Mouse (Mus musculus) liver, embryonic 15.5 days (tissue): ENCODE measurements around the gene Mast4. TPM values are rescaled to one million over a fixed set of nuclear protein-coding genes. Genes with fewer than 3 reads are reported as not detected.

Experiments
- ATAC-seq: fragments of 200-750 bp; cut with Nextera tagmentation; 2 replicates; pipeline ENCODE4 v1.8.0; 2017; ENCODE audit warnings: moderate number of reproducible peaks, mild to moderate bottlenecking, moderate library complexity; ENCODE audit not compliant: insufficient read depth
- H3K27ac ChIP-seq: fragments of 300-500 bp; sonication (generic); replicated peaks from 2 replicates; pipeline ENCODE4 v1.5.1; 2015; ENCODE audit warnings: mild to moderate bottlenecking, inconsistent platforms
- H3K27me3 ChIP-seq: fragments of 300-500 bp; sonication (generic); 2 replicates; pipeline ENCODE4 v1.6.1; 2015; ENCODE audit warnings: mild to moderate bottlenecking, inconsistent platforms
- H3K36me3 ChIP-seq: fragments of 300-500 bp; sonication (generic); replicated peaks from 2 replicates; pipeline ENCODE4 v1.6.1; 2015; ENCODE audit warnings: moderate library complexity, mild to moderate bottlenecking, inconsistent platforms
- H3K4me1 ChIP-seq: fragments of 300-500 bp; sonication (generic); replicated peaks from 2 replicates; pipeline ENCODE4 v1.6.1; 2015; ENCODE audit warnings: inconsistent platforms
- H3K4me2 ChIP-seq: fragments of 300-500 bp; sonication (generic); 2 replicates; pipeline ENCODE4 v1.6.1; 2015; ENCODE audit warnings: moderate library complexity, mild to moderate bottlenecking, inconsistent platforms
- H3K4me3 ChIP-seq: fragments of 300-500 bp; sonication (generic); replicated peaks from 2 replicates; pipeline ENCODE4 v1.5.1; 2015; ENCODE audit warnings: mild to moderate bottlenecking, inconsistent platforms
- H3K9ac ChIP-seq: fragments of 300-500 bp; sonication (generic); 2 replicates; pipeline ENCODE4 v1.6.1; 2015; ENCODE audit warnings: moderate library complexity, mild to moderate bottlenecking, inconsistent platforms
- H3K9me3 ChIP-seq: fragments of 300-500 bp; sonication (generic); replicated peaks from 2 replicates; pipeline ENCODE4 v1.6.1; 2016; ENCODE audit warnings: inconsistent platforms
- WGBS: fragments of 180-500 bp; shearing (Covaris S2); methylation state at CpG from one replicate; pipeline ENCODE4 v1.1.7; 2015; ENCODE audit warnings: mixed read lengths; ENCODE audit not compliant: insufficient replicate concordance; 5-methylcytosine and 5-hydroxymethylcytosine counted together
- polyA plus RNA-seq: library from polyadenylated mRNA; unstranded; fragments of >200 nt; fragmentation: Nextera tagmentation; extraction: Ambion mirVana; gene quantifications from 2 replicates; pipeline ENCODE4 v1.2.1, GENCODE M21; 2015

Gene Mast4
- polyA plus RNA-seq, 1 experiment from 2014 or later, result 2.1 TPM

GRCm38 (mm10) chr13:103210746-103211145 lies 123.6 kb downstream of the Mast4 start:
- ATAC-seq, result no peak
- no peak overlapping the region for H3K4me3 ChIP-seq
- no peaks in the 10 kb centered on the region for H3K27me3 ChIP-seq
- 67% methylated on average over 4 of the region's 4 CpGs for WGBS
- no peaks in the 10 kb centered on the region for H3K36me3 ChIP-seq
- H3K9me3 ChIP-seq, result no peaks in the 10 kb centered on the region
- no peak overlapping the region for H3K4me2 ChIP-seq
- no peak overlapping the region for H3K9ac ChIP-seq
- no peak overlapping the region for H3K27ac ChIP-seq
- H3K4me1 ChIP-seq, result no peaks in the 10 kb centered on the region

GRCm38 (mm10) chr13:103207199-103207598 lies 127.1 kb downstream of the Mast4 start:
- H3K9me3 ChIP-seq, result no peaks in the 10 kb centered on the region
- H3K36me3 ChIP-seq, result no peaks in the 10 kb centered on the region
- WGBS, result 51% methylated on average over 4 of the region's 4 CpGs
- no peak for ATAC-seq
- H3K4me2 ChIP-seq, result no peak overlapping the region
- H3K9ac ChIP-seq, result no peak overlapping the region
- H3K27ac ChIP-seq, result no peak overlapping the region
- no peaks in the 10 kb centered on the region for H3K27me3 ChIP-seq
- H3K4me1 ChIP-seq, result no peaks in the 10 kb centered on the region
- H3K4me3 ChIP-seq, result no peak overlapping the region

- ATAC-seq, result no peak
- no peak overlapping the region for H3K9ac ChIP-seq
- no peaks in the 10 kb centered on the region for H3K27me3 ChIP-seq
- H3K9me3 ChIP-seq, result no peaks in the 10 kb centered on the region
- WGBS, result 52% methylated on average over 9 of the region's 9 CpGs
- no peak overlapping the region for H3K4me3 ChIP-seq
- no peaks in the 10 kb centered on the region for H3K36me3 ChIP-seq
- H3K27ac ChIP-seq, result no peak overlapping the region
- no peak overlapping the region for H3K4me2 ChIP-seq
- no peaks in the 10 kb centered on the region for H3K4me1 ChIP-seq
Observed at GRCm38 (mm10) chr13:103206644-103207043, 127.7 kb downstream of the Mast4 start.

GRCm38 (mm10) chr13:103205191-103205590 lies 129.1 kb downstream of the Mast4 start:
- H3K9me3 ChIP-seq, result no peaks in the 10 kb centered on the region
- H3K4me2 ChIP-seq, result no peak overlapping the region
- no peaks in the 10 kb centered on the region for H3K36me3 ChIP-seq
- H3K27ac ChIP-seq, result no peak overlapping the region
- no peaks in the 10 kb centered on the region for H3K4me1 ChIP-seq
- no peak for ATAC-seq
- H3K9ac ChIP-seq, result no peak overlapping the region
- H3K27me3 ChIP-seq, result no peaks in the 10 kb centered on the region
- no peak overlapping the region for H3K4me3 ChIP-seq
- 68% methylated on average over 5 of the region's 5 CpGs for WGBS

- 21% methylated on average over 1 of the region's 1 CpGs for WGBS
- no peak overlapping the region for H3K9ac ChIP-seq
- no peak overlapping the region for H3K4me2 ChIP-seq
- H3K27ac ChIP-seq, result no peak overlapping the region
- H3K9me3 ChIP-seq, result no peaks in the 10 kb centered on the region
- H3K4me1 ChIP-seq, result no peaks in the 10 kb centered on the region
- no peak overlapping the region for H3K4me3 ChIP-seq
- H3K36me3 ChIP-seq, result no peaks in the 10 kb centered on the region
- ATAC-seq, result no peak
- H3K27me3 ChIP-seq, result no peaks in the 10 kb centered on the region
Observed at GRCm38 (mm10) chr13:103203376-103203895, 130.9 kb downstream of the Mast4 start.

GRCm38 (mm10) chr13:103201016-103201760 lies 133.1 kb downstream of the Mast4 start:
- no peak for ATAC-seq
- H3K4me2 ChIP-seq, result no peak overlapping the region

GRCm38 (mm10) chr13:103199823-103200660 lies 134.3 kb downstream of the Mast4 start:
- WGBS, result 38% methylated on average over 2 of the region's 2 CpGs
- no peak overlapping the region for H3K4me3 ChIP-seq

More at GRCm38 (mm10) chr13:103201016-103201760, 133.1 kb downstream of the Mast4 start:
- H3K4me3 ChIP-seq, result no peak overlapping the region
- H3K27me3 ChIP-seq, result no peaks in the 10 kb centered on the region
- no peak overlapping the region for H3K27ac ChIP-seq
- no peaks in the 10 kb centered on the region for H3K9me3 ChIP-seq
- H3K4me1 ChIP-seq, result no peaks in the 10 kb centered on the region
- no peak overlapping the region for H3K9ac ChIP-seq
- WGBS, result 59% methylated on average over 10 of the region's 10 CpGs
- no peaks in the 10 kb centered on the region for H3K36me3 ChIP-seq

GRCm38 (mm10) chr13:103198210-103198940 lies 135.9 kb downstream of the Mast4 start:
- Histone ChIP-seq H3K4me2 (no peak overlapping the region), H3K27me3 (no peaks in the 10 kb centered on the region), H3K4me1 (no peaks in the 10 kb centered on the region), H3K9ac (no peak overlapping the region), H3K27ac (no peak overlapping the region), H3K36me3 (no peaks in the 10 kb centered on the region), H3K4me3 (no peak overlapping the region), H3K9me3 (no peaks in the 10 kb centered on the region)
- WGBS, result 68% methylated on average over 9 of the region's 9 CpGs
- no peak for ATAC-seq

More at GRCm38 (mm10) chr13:103199823-103200660, 134.3 kb downstream of the Mast4 start:
- H3K4me2 ChIP-seq, result no peak overlapping the region
- H3K27me3 ChIP-seq, result no peaks in the 10 kb centered on the region
- H3K9me3 ChIP-seq, result no peaks in the 10 kb centered on the region
- H3K9ac ChIP-seq, result no peak overlapping the region
- no peak overlapping the region for H3K27ac ChIP-seq
- no peak for ATAC-seq
- H3K4me1 ChIP-seq, result no peaks in the 10 kb centered on the region
- no peaks in the 10 kb centered on the region for H3K36me3 ChIP-seq

- WGBS, result 24% methylated on average over 5 of the region's 5 CpGs
- H3K27me3 ChIP-seq, result no peaks in the 10 kb centered on the region
- H3K9me3 ChIP-seq, result no peaks in the 10 kb centered on the region
- H3K4me2 ChIP-seq, result no peak overlapping the region
- no peak overlapping the region for H3K9ac ChIP-seq
- H3K27ac ChIP-seq, result no peak overlapping the region
- H3K4me3 ChIP-seq, result no peak overlapping the region
- ATAC-seq, result no peak
- H3K4me1 ChIP-seq, result no peaks in the 10 kb centered on the region
- no peaks in the 10 kb centered on the region for H3K36me3 ChIP-seq
Observed at GRCm38 (mm10) chr13:103196307-103196706, 138.0 kb downstream of the Mast4 start.

- Histone ChIP-seq H3K4me3 (no peak overlapping the region), H3K36me3 (no peaks in the 10 kb centered on the region), H3K9ac (no peak overlapping the region), H3K4me2 (no peak overlapping the region), H3K4me1 (no peaks in the 10 kb centered on the region), H3K27ac (no peak overlapping the region), H3K9me3 (no peaks in the 10 kb centered on the region), H3K27me3 (no peaks in the 10 kb centered on the region)
- 31% methylated on average over 3 of the region's 3 CpGs for WGBS
- ATAC-seq, result no peak
Observed at GRCm38 (mm10) chr13:103195847-103196246, 138.4 kb downstream of the Mast4 start.

- no peak overlapping the region for H3K9ac ChIP-seq
- no peak overlapping the region for H3K27ac ChIP-seq
- no peaks in the 10 kb centered on the region for H3K4me1 ChIP-seq
- no peaks in the 10 kb centered on the region for H3K9me3 ChIP-seq
- ATAC-seq, result no peak
- H3K4me2 ChIP-seq, result no peak overlapping the region
- H3K4me3 ChIP-seq, result no peak overlapping the region
- 57% methylated on average over 5 of the region's 5 CpGs for WGBS
- no peaks in the 10 kb centered on the region for H3K36me3 ChIP-seq
- H3K27me3 ChIP-seq, result no peaks in the 10 kb centered on the region
Observed at GRCm38 (mm10) chr13:103183566-103183965, 150.7 kb downstream of the Mast4 start.
